Mouse (Mus musculus): ENCODE measurements around the gene Ngef. TPM values are rescaled to one million over a fixed set of nuclear protein-coding genes. Genes with fewer than 3 reads are reported as not detected.

Gene Ngef
- polyA plus RNA-seq, 1 experiment = not detected

DNA sequence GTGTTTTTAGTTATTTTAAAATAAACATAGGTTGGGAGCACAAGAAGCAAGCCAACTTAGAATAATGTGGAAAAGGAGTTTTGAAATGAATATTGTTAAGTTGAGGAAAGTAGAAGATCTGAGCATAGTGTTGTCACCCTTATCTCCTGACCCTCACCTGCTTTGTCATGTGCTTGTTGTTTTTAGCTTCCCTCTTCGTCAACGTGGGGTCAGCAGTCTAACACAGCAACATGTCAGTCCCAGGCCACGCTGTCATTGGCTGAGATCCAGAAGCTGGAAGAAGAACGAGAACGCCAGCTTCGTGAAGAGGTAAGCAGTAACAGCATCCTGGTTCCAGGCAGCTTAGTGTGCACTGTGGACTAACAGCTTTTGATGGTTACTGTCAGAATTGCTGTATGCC, 137.1 kb downstream of the Ngef start:
- Histone ChIP-seq H3K27ac (ENCODE audit: insufficient read depth, low read depth, low read length) (no peak overlapping the region), H3K4me3 (ENCODE audit: insufficient read depth, low read depth, low read length) (no peak overlapping the region), H3K4me1 (ENCODE audit: control insufficient read depth, insufficient read depth, low read length) (no peaks in the 10 kb centered on the region)
- TF ChIP-seq CTCF (IDR thresholded peaks at IDR 0.05; ENCODE audit: insufficient read depth, low read depth, low read length) (no peak), POLR2A (IDR thresholded peaks at IDR 0.05; ENCODE audit: insufficient read depth, low read depth, low read length) (no peak)
- WGBS = 73% methylated on average over 6 of the region's 6 CpGs

GRCm38 (mm10) chr1:87435125-87435524, 138.5 kb downstream of the Ngef start:
- TF ChIP-seq POLR2A (IDR thresholded peaks at IDR 0.05; ENCODE audit: insufficient read depth, low read depth, low read length) = no peak
- no peak for TF ChIP-seq CTCF (IDR thresholded peaks at IDR 0.05; ENCODE audit: insufficient read depth, low read depth, low read length)
- H3K4me3 ChIP-seq (ENCODE audit: insufficient read depth, low read depth, low read length) = no peak overlapping the region
- H3K4me1 ChIP-seq (ENCODE audit: control insufficient read depth, insufficient read depth, low read length) = no peaks in the 10 kb centered on the region
- H3K27ac ChIP-seq (ENCODE audit: insufficient read depth, low read depth, low read length) = no peak overlapping the region
- 91% methylated on average over 2 of the region's 2 CpGs for WGBS

Other genes starting within 250 kb of the Ngef start
- 228 TPM in 1 of 2 replicates, not detected in the other for gene Gigyf2, start 246.9 kb downstream of the Ngef start, polyA plus RNA-seq (2012; ENCODE audit: insufficient read depth, insufficient read length, low replicate concordance, missing spikeins)
- not detected in 2 replicates for gene Kcnj13, start 179.1 kb downstream of the Ngef start, polyA plus RNA-seq (2012; ENCODE audit: insufficient read depth, insufficient read length, low replicate concordance, missing spikeins)
- gene Snorc, start 103.6 kb downstream of the Ngef start, polyA plus RNA-seq (2012; ENCODE audit: insufficient read depth, insufficient read length, low replicate concordance, missing spikeins) = not detected in 2 replicates
- gene Neu2, start 64.0 kb downstream of the Ngef start, polyA plus RNA-seq (2012; ENCODE audit: insufficient read depth, insufficient read length, low replicate concordance, missing spikeins) = not detected in 2 replicates
- not detected in 2 replicates for gene Inpp5d, start 46.4 kb upstream of the Ngef start, polyA plus RNA-seq (2012; ENCODE audit: insufficient read depth, insufficient read length, low replicate concordance, missing spikeins)
- gene Atg16l1, start 182.0 kb upstream of the Ngef start, polyA plus RNA-seq (2012; ENCODE audit: insufficient read depth, insufficient read length, low replicate concordance, missing spikeins) = not detected in 2 replicates
- gene Sag, start 229.8 kb upstream of the Ngef start, polyA plus RNA-seq (2012; ENCODE audit: insufficient read depth, insufficient read length, low replicate concordance, missing spikeins) = not detected in 2 replicates